Mouse (Mus musculus) limb, embryonic 15.5 days (tissue): Measurements from ENCODE around the gene Gdf15. TPM values are rescaled to one million over a fixed set of nuclear protein-coding genes. Genes with fewer than 3 reads are reported as not detected.

ENCODE experiments used
- ATAC-seq: fragments of 200-750 bp; cut with Nextera tagmentation; 2 replicates; pipeline ENCODE4 v1.8.0; 2017; ENCODE audit warnings: low read depth, moderate TSS enrichment; ENCODE audit not compliant: insufficient number of reproducible peaks, low FRiP score, low TSS enrichment
- H3K27ac ChIP-seq: fragments of 300-500 bp; sonication (generic); 2 replicates; pipeline ENCODE4 v1.5.1; 2015; ENCODE audit warnings: moderate library complexity, mild to moderate bottlenecking, inconsistent platforms
- H3K27me3 ChIP-seq: fragments of 300-500 bp; sonication (generic); 2 replicates; pipeline ENCODE4 v1.6.1; 2015; ENCODE audit warnings: inconsistent platforms
- H3K36me3 ChIP-seq: fragments of 300-500 bp; sonication (generic); 2 replicates; pipeline ENCODE4 v1.6.1; 2015; ENCODE audit warnings: inconsistent platforms
- H3K4me1 ChIP-seq: fragments of 300-500 bp; sonication (generic); 2 replicates; pipeline ENCODE4 v1.6.1; 2015; ENCODE audit warnings: inconsistent platforms
- H3K4me2 ChIP-seq: fragments of 300-500 bp; sonication (generic); 2 replicates; pipeline ENCODE4 v1.6.1; 2015; ENCODE audit warnings: mild to moderate bottlenecking, inconsistent platforms
- H3K4me3 ChIP-seq: fragments of 300-500 bp; sonication (generic); 2 replicates; pipeline ENCODE4 v1.5.1; 2015; ENCODE audit warnings: mild to moderate bottlenecking, inconsistent platforms
- H3K9ac ChIP-seq: fragments of 300-500 bp; sonication (generic); 2 replicates; pipeline ENCODE4 v1.6.1; 2015; ENCODE audit warnings: inconsistent platforms
- H3K9me3 ChIP-seq: fragments of 300-500 bp; sonication (generic); 2 replicates; pipeline ENCODE4 v1.6.1; 2016; ENCODE audit warnings: inconsistent platforms
- WGBS: fragments of 180-500 bp; shearing (Covaris S2); methylation state at CpG from one replicate; pipeline ENCODE4 v1.1.7; 2015; 5-methylcytosine and 5-hydroxymethylcytosine counted together
- polyA plus RNA-seq: library from polyadenylated mRNA; unstranded; fragments of >200 nt; fragmentation: Nextera tagmentation; extraction: Ambion mirVana; gene quantifications from 2 replicates; pipeline ENCODE4 v1.2.1, GENCODE M21; 2015

Gdf15 gene
- polyA plus RNA-seq, 1 experiment from 2014 or later = 0.24 TPM

DNA sequence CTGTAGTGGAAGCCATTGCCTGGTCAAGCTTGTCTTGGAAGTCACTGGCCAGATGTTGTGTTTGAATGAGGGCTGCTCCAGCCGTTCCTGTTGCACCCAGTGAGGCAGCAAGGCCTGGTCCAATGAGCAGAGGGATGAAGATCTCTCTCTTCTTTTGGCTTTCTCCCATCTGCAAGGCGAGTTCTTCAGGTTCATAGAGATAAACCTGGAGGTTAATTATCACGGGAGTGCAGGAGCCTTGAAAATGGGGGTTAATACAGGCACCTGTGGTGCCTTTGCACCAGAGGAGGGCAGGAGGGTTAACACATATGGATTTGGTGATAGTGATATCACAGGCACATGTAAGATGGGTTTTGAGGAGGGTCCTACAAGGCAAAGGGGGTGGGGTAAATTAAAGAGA is 10.0 kb downstream of the Gdf15 start:
- H3K4me1 ChIP-seq = peaks cover 13% of the 10 kb centered on the region; the same call in 1 of the 2 replicates
- no peak for ATAC-seq
- no peak overlapping the region for H3K4me3 ChIP-seq
- WGBS = 52% methylated on average over 3 of the region's 3 CpGs
- no peak overlapping the region for H3K4me2 ChIP-seq
- no peaks in the 10 kb centered on the region for H3K9me3 ChIP-seq
- H3K36me3 ChIP-seq = no peaks in the 10 kb centered on the region
- H3K27me3 ChIP-seq = peaks cover 8% of the 10 kb centered on the region; the same call in 1 of the 2 replicates
- no peak overlapping the region for H3K9ac ChIP-seq
- no peak overlapping the region for H3K27ac ChIP-seq

DNA sequence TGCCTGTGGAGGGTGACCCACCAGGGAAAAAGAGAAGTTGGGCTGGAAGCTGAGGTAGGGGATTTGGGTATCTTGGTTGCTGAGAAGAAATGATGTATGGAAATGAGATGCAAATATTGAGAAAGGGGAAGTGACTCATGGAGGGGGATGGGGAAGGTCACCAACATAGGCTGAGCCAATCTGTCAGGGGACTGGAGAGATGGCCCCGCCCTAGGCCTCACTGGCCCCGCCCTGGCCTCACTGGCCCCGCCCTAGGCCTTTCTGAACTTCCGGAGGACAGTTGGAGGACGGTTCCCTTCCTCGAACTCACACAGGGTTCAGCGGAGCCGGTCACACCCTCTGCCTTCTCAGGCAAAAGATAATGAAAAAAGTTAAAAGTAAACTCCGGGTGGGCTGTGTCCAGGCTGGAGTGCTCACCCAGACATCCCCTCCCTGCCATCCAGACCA is 13.3 kb downstream of the Gdf15 start:
- H3K9me3 ChIP-seq = no peaks in the 10 kb centered on the region
- H3K27me3 ChIP-seq = peaks cover 8% of the 10 kb centered on the region; the same call in 1 of the 2 replicates
- no peak overlapping the region for H3K4me2 ChIP-seq
- H3K27ac ChIP-seq = no peak overlapping the region
- H3K9ac ChIP-seq = no peak overlapping the region
- ATAC-seq = no peak
- no peaks in the 10 kb centered on the region for H3K36me3 ChIP-seq
- 36% methylated on average over 9 of the region's 9 CpGs for WGBS
- H3K4me3 ChIP-seq = no peak overlapping the region
- peaks cover 7% of the 10 kb centered on the region; the same call in 1 of the 2 replicates for H3K4me1 ChIP-seq

DNA sequence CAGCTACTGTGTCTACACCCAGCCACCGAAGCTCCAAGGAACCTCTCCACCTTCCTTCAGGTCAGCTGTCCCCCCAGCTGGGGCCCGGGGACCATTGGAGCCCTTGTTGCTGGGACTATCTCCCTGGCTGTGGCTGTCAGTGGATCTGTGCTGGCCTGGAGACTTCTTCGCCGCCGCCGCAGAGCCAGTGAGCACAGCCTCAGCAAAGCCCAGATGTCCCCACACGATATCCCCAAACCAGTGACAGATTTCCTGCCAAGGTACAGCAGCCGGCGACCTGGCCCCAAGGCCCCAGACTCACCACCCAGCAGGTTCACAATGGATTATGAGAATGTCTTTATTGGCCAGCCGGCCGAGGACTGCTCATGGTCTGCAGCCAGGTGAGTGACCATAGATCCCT is 14.3 kb downstream of the Gdf15 start:
- Histone ChIP-seq H3K4me1 (peaks cover 7% of the 10 kb centered on the region; the same call in 1 of the 2 replicates), H3K9ac (no peak overlapping the region), H3K27ac (no peak overlapping the region), H3K36me3 (no peaks in the 10 kb centered on the region), H3K9me3 (no peaks in the 10 kb centered on the region), H3K27me3 (peaks cover 8% of the 10 kb centered on the region; the same call in 1 of the 2 replicates), H3K4me2 (no peak overlapping the region), H3K4me3 (no peak overlapping the region)
- ATAC-seq = no peak
- 70% methylated on average over 11 of the region's 11 CpGs for WGBS

DNA sequence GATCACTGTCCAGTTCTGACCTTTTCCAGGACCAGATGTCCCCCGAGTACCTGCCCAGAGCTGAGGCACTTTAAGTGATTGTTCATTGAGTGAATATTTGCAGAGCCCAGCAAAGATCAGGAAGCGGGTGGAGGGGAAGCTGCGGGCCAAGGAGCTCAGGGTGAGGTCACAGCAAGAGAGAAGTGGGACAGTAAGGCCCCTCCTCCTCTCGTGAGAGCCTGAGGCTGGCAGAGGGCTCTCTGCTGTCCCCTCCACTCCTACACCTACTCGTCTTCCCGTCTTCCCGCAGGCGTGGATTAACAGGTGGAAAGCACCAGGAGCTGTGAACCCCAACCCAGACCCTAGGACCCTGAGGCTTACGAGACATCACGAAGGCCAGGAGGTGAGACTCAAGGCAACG is 15.6 kb downstream of the Gdf15 start:
- WGBS = 54% methylated on average over 11 of the region's 11 CpGs
- no peak for ATAC-seq

DNA sequence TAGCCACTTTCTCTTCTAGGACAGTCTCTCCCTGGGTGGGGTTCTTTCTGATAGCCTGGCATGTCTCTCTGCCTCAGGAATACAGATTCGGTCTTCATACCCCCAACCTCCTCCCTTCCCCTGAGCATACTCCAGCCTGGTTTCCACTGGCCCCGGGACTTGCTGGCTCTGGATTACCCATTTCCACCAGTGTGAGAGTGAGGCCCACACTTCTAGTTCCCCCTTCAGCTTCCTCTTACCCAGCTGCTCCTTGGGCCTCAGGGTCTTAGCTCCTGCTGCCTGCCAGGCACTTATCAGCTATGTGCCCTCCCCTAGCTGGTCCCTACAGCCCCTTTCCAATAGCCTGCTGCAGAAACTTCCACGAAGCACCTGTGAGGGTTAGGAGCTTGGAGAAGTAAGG is 16.4 kb downstream of the Gdf15 start, which contains the start of gene Lrrc25:
TSS of gene Lrrc25 (plus strand) at position 262 of the 400 bp plus-strand sequence.
- Histone ChIP-seq H3K4me1 (peaks cover 19% of the 10 kb centered on the region), H3K27ac (no peak within 1 kb of the TSS), H3K9ac (no peak within 1 kb of the TSS), H3K4me3 (no peak within 1 kb of the TSS), H3K36me3 (no peaks in the 10 kb centered on the region), H3K9me3 (no peaks in the 10 kb centered on the region), H3K4me2 (no peak within 1 kb of the TSS), H3K27me3 (peaks cover 6% of the 10 kb centered on the region; the same call in 1 of the 2 replicates)
- WGBS = 79% methylated on average over 3 of the region's 3 CpGs
- ATAC-seq = no peak

More for the DNA sequence above, 15.6 kb downstream of the Gdf15 start:
- H3K9ac ChIP-seq = no peak overlapping the region
- no peak overlapping the region for H3K27ac ChIP-seq
- H3K36me3 ChIP-seq = no peaks in the 10 kb centered on the region
- H3K4me2 ChIP-seq = no peak overlapping the region
- no peaks in the 10 kb centered on the region for H3K9me3 ChIP-seq
- peaks cover 8% of the 10 kb centered on the region; the same call in 1 of the 2 replicates for H3K27me3 ChIP-seq
- H3K4me1 ChIP-seq = peaks cover 11% of the 10 kb centered on the region
- H3K4me3 ChIP-seq = no peak overlapping the region

DNA sequence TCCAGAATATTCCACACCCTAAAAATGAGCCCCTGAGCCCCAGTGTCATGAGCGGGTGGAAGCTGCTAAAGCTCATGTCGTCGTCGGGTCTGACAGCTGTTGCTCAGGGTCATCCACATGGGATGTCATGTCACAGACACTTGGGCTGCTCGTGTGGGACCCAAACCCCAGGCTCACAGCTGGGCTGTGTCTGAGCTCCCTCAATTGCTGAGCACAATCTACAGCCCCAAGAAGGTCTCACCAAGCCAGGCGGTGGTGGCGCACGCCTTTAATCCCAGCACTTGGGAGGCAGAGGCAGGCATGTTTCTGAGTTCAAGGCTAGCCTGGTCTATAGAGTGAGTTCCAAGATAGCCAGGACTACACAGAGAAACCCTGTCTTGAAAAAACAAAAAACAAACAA is 17.0 kb downstream of the Gdf15 start:
- Histone ChIP-seq H3K9ac (no peak overlapping the region), H3K4me2 (no peak overlapping the region), H3K4me3 (no peak overlapping the region), H3K4me1 (peaks cover 25% of the 10 kb centered on the region), H3K27me3 (0 out of 2 replicates have a peak, but pooled peaks cover under 1% of the 10 kb centered on the region), H3K36me3 (no peaks in the 10 kb centered on the region), H3K9me3 (no peaks in the 10 kb centered on the region), H3K27ac (no peak overlapping the region)
- WGBS = 80% methylated on average over 8 of the region's 8 CpGs
- no peak for ATAC-seq

DNA sequence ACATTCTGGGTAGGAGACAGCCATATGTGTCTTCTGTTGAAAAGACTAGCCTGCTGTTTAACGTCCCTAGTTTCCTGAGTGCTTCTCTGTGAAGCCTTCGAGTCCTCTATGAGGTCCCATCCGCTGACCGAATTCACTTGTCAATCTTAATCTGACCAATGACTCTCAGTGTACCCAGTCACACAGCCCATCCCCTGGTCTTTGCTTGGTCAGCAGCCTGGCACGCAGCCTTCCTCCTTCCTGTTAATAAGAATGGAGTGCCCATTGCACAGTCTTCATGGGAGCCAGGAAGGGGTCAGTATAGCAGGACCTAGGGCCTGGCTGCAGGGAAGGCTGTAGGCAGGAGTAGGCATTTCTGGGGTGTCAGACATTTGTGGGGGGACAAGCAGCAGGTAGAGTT is 17.8 kb downstream of the Gdf15 start:
- Histone ChIP-seq H3K9ac (no peak overlapping the region), H3K4me3 (no peak overlapping the region), H3K9me3 (no peaks in the 10 kb centered on the region), H3K4me2 (no peak overlapping the region), H3K27me3 (no peaks in the 10 kb centered on the region), H3K4me1 (peaks cover 32% of the 10 kb centered on the region), H3K27ac (no peak overlapping the region), H3K36me3 (no peaks in the 10 kb centered on the region)
- ATAC-seq = no peak
- WGBS = 70% methylated on average over 5 of the region's 5 CpGs

DNA sequence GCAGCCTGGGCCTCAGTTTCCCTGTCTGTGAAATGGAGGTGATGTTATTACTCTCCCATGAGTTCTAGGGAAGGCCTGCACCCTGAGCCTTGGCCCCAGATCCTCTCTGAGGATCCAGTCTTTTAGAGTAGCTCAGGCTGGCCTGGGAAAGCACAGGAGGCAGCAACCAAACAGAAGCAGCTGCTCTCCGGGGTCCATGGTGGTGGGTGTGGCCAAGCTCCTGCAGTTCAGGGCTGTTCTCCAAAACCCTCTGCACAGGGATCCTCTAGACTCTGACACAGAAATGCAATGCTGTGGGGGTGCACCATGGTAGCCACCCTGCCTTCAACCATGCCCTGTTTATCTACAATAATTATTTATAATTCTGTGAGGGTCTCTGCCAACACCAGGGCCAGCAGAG is 18.5 kb downstream of the Gdf15 start:
- no peak overlapping the region for H3K4me2 ChIP-seq
- H3K9ac ChIP-seq = no peak overlapping the region
- no peak for ATAC-seq
- no peaks in the 10 kb centered on the region for H3K36me3 ChIP-seq
- no peaks in the 10 kb centered on the region for H3K27me3 ChIP-seq
- no peak overlapping the region for H3K4me3 ChIP-seq
- no peak overlapping the region for H3K27ac ChIP-seq
- H3K4me1 ChIP-seq = peaks cover 39% of the 10 kb centered on the region
- 0% methylated on average over 1 of the region's 1 CpGs for WGBS
- H3K9me3 ChIP-seq = no peaks in the 10 kb centered on the region

DNA sequence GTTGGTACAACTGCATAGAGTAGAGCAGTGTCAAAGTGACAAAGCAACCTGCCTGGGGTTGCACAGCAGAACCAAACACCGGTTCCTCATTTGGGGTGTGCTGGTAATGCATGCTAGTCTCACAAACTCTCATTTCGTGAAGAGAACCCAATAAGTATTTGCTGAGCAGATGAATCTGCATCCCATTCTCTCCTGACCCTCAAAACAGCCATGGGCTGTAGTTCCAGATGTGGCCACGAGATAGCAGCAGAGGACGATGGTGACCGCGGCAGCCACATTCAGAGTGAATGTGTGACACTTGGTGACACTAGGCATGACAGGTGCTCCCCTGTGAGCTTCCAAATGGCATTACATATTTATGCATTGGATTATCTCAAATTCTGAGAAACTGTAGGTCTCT is 20.4 kb downstream of the Gdf15 start:
- no peaks in the 10 kb centered on the region for H3K36me3 ChIP-seq
- ATAC-seq = no peak

DNA sequence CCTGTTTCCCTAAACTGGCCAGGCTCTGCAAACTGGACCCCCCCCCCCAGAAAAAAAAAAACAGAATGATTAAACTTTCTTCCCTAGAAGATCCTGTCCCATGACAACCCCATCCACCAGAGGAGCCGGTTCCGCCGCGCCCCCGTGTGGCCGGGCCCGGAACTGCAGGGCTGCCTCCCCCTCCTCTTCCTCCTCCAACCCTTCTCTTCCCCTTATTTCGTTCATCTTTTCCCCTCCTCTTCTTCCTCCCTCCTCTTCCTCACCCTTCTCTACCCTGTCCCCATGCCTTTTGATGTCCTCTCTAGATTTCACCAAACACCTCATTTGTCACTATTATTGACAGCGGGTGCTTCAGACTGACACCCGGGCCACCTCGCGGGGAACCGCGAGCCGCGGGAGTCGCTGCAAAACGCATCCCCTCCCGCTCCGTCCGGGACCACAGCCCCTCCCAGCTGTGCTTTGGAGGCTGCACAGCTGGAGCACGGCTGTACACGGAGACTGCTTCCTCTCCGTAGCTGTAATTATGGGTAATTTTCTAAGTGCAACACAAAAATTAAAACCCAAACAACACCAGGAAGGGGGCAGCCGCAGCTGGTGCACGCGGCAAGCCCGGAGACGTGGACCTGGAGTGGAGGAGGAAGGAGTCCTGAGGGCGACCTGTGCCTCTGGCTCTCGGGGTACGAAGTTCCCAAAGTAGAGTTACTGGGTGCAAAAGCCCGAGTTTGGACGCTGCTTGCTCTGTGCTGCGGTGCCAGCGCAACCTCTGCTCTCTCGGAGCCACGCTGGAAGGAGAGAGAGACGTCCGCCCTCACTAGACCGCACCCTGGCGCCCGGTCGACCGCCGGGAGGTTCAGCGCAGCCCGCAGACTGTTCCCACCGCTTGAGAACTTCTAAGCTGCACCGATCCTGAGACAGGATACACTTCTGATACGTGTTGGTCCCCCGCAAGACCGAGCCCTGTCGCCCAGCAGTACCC is 21.2 kb downstream of the Gdf15 start:
- H3K4me3 ChIP-seq = peak overlapping the region; percentile 77
- peak overlapping the region; percentile 95 for H3K4me2 ChIP-seq
- peak overlapping the region; percentile 44 for H3K9ac ChIP-seq
- H3K27ac ChIP-seq = peak overlapping the region; percentile 99
- peaks cover 55% of the 10 kb centered on the region for H3K4me1 ChIP-seq
- WGBS = under 1% methylated on average over 54 of the region's 54 CpGs
- ATAC-seq = no peak
- no peaks in the 10 kb centered on the region for H3K27me3 ChIP-seq
- H3K36me3 ChIP-seq = no peaks in the 10 kb centered on the region
- H3K9me3 ChIP-seq = no peaks in the 10 kb centered on the region

More for the DNA sequence above, 20.4 kb downstream of the Gdf15 start:
- Histone ChIP-seq H3K9ac (peak overlapping the region; percentile 44), H3K27ac (peak overlapping the region; percentile 99), H3K27me3 (no peaks in the 10 kb centered on the region), H3K4me2 (peak overlapping the region; percentile 95), H3K4me1 (peaks cover 47% of the 10 kb centered on the region), H3K9me3 (no peaks in the 10 kb centered on the region), H3K4me3 (peak overlapping the region; percentile 77)
- WGBS = 0% methylated on average over 6 of the region's 6 CpGs

DNA sequence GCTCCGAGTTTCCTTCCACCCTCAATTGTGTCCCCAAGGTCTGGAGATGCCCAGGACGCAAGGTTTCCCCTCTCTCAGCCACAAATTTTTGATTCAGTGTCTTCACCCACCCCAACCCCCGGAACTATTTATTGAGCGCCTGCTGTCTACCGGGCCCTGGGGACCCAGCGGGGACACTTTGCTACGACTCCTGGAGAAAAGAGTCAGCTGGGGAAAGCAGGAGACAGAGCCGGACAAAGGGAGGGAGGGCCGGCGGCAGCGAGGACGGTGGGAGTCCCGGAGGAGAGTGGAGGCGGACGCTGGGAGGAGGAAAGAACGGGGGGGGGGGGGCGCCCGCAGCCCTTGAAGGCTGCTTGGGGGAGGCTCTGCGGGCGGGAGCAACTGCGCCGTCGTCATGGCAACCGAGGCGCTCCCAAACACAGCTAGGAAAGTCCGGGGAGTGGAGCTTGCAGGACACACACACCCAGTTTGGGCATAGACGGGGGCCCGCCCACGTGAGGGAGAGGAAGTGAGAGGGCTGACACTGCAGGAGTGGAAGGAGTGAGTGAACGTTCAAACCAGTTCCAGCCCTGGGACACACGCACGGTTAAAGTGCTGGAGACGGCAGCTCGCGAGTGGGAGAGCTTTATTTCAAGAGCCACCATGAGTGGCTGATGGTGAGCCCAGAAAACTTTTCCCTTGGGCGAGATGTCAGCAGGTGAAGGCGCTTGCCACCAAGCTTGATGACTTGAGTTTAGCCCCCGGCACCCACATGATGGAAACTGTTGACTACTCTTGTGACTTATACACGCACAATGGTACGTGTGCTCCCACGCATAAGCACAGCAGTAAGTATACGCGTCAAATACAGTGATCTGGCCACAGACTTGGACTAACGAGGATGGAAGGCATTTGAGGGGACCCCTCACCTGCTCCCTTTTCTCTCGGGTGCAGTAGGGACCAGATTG is 22.1 kb downstream of the Gdf15 start:
- no peaks in the 10 kb centered on the region for H3K36me3 ChIP-seq
- H3K4me2 ChIP-seq = peak overlapping the region; percentile 95
- WGBS = under 1% methylated on average over 42 of the region's 45 CpGs
- H3K9me3 ChIP-seq = no peaks in the 10 kb centered on the region
- H3K27ac ChIP-seq = peak overlapping the region; percentile 99
- peak overlapping the region; percentile 58 for H3K9ac ChIP-seq
- peak; percentile 78 for ATAC-seq
- peak overlapping the region; percentile 77 for H3K4me3 ChIP-seq
- no peaks in the 10 kb centered on the region for H3K27me3 ChIP-seq
- H3K4me1 ChIP-seq = peaks cover 56% of the 10 kb centered on the region
